Mouse (Mus musculus) layer of hippocampus, adult 8-10 months (tissue): ENCODE measurements at regions not wholly inside any gene's neighbourhood (a gene's known extent, or its start where the extent isn't known, plus 50 kb on each side); places are given as distances from the start of the nearest gene placed in this dataset.

ENCODE experiments used
- DNase-seq, 2 experiments: peaks; one replicate each; pipeline ENCODE4 v3.0.0; 2022; ENCODE audit warnings: low spot score in 2 of 2

DNA sequence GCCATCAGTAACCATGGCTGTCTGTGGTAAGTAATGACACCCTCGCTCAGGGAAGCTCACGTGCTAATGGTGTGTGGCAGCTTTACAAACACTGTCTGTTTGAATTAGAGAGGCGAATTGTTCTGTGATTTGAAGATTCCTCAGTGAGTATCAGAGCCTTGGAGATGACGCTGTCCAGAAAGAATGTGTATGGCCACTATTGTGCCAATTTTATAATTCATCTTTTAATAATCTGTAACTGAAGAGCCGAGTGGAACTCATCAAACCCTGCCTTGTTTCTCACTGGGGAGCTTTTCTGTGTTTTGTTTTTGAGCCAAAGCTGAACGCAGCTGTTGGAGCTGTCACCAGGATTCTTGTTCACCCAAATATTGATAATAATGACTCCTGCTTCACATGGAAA is 171.7 kb downstream of the Dact1 start:
- no peak for DNase-seq

DNA sequence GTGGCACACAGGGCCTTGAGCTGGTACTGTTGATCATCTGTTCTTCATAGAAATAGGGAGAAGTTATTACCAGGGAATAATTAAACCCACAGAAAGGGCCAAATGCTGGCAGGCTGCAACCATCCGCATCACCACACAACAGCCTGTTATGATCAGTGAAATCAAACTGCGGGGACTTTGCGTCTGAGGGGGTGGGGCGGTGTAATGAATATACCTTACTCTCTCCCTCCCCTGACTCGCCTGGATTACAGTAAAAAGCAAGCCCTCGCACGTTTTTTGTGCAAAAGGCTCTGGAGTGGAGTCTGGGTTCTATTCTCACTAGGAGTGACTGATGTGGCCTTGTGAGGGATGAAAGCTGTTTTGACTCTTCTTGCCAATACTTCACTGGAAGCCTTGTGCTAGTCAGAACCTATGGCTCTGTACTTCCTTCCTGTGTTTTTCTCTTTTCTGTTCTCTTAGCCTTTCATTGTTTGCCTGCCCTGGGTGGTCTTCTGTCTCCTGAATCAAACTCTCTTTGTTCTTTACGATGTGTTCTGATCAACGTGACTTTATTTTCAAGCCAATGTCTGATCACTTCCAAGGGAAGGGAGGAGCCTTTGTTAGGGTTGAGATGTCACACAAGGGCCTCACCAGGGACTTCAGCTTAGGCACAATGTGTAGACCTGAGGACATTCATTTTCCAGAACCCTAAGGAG is 172.4 kb downstream of the Dact1 start:
- peak; percentile 30 to 44 for DNase-seq

DNA sequence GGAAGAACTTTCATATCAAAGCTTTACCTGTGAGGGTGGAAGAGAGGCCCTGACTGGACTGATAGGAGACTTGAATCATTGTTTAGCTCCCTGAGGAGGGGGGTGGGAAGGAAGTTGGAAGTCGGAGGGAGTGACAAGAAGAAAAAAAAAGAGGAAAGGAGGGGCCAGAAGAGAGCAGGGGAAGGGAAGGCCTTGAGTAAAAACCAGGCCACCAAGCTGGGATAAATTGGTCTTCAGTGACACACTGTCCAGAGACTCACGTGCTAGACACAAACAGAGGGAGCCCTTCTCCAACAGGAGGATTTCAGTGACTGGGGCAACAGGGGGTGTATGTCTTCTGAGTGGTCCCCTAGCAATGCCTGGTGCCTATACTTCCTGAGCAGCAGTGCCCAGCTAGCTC is 172.9 kb downstream of the Dact1 start:
- DNase-seq: no peak

- no peak for DNase-seq
These were observed 174.0 kb downstream of the Dact1 start for GRCm38 (mm10) chr12:71483536-71484165.

- no peak for DNase-seq
These were observed 174.6 kb downstream of the Dact1 start for GRCm38 (mm10) chr12:71484286-71484685.

DNA sequence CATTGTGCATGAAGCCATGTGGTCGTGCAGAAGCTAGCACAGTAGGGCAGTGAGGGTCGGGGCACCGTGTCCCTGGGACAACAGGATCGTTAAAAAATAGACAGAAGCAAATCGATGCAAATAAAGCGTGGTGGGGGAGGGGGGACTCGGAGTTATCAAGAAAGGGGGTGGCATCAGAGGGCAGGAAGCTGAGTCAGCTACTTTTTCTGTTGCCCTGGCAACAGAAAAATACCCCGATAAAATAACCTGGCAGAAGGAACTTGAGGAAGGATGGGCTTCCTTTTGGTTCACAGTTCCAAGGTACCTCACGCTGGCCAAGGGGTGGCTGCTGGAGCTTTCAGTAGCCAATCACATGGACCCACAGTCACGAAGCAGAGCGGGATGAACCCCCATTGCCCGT is 176.4 kb downstream of the Dact1 start:
- no peak for DNase-seq

- peak in 1 of 2 experiments; percentile 27 for DNase-seq
These were observed 178.1 kb downstream of the Dact1 start for GRCm38 (mm10) chr12:71487591-71488435.

GRCm38 (mm10) chr12:71489295-71489694 is 179.6 kb downstream of the Dact1 start:
- DNase-seq: no peak

GRCm38 (mm10) chr12:71494803-71495293 is 185.2 kb downstream of the Dact1 start:
- DNase-seq: no peak

DNA sequence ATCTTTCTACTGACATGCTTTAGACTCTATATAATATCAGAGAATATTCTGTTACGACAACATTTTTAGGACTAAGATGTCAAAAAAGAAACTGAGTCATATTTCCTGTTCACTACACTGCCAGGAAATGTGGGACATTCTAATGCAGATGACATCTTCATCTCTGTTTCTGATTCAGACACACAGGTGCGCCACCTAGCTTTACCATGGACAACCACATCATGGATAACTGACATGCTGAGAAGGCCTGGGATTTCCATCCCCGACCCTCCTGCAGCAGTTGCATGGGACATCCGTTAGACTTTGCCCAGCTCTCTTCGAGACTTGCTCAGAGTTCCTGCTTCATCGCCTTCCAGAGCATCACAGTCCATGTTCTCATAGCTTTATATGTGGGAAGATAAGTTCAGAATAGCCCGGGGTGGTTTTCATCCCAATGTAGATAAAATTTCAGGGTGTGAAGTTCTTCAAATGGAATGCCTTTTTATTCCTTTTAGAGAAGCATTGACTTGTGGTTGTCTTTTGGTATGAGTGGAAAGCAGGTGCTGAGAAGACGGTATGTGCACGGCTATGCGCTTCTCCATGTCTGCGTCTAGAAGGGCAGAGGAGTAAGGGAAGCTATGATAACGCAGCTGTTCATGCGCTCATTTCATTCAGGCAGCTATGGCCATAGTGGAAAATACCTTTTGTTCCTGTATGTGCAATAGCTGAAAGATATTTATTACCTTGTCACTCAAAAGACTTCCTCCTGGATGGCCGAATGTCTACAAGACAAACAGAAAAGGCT is 188.8 kb downstream of the Dact1 start:
- DNase-seq: no peak

GRCm38 (mm10) chr12:71501299-71501810 is 191.7 kb downstream of the Dact1 start:
- no peak for DNase-seq

GRCm38 (mm10) chr12:71503265-71503664 is 193.6 kb downstream of the Dact1 start:
- DNase-seq: no peak

DNA sequence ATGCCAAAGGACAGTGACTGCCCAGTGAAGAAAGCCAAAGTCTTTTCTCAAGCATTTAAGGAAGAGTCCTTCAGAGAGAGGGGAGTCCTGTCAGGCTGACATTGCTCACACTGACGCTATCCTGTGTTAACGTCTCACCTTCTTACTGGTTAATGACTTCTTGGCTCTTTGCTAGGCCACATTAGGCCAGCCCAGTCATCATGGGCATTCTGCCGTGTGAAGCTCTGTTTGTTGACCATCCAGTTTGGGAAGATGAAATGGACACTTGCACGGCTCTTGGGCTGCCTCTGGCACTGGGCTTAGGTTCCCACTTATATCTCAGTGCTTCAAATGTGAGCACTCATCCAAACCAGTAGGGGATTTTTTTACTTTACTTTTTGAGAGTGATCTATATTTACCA is 196.5 kb downstream of the Dact1 start:
- DNase-seq: no peak

DNA sequence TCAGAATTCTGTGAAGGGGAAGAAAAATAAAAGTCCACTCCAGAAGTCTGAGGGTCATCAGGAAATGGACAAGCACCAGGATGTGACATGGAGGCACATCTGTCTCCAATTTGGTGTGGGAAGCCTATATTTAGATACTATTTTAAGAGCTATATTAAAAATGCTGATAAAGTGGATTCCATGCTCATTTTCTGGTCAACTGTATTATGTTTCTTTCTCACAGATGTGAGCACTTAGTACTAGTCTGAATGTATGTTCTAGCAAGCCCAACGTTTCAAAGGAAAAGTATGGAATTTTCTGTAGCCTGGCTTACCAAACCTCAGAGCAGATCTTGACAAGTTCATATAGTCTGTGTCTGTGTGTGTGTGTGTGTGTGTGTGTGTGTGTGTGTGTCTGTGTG is 197.0 kb downstream of the Dact1 start:
- no peak for DNase-seq

DNA sequence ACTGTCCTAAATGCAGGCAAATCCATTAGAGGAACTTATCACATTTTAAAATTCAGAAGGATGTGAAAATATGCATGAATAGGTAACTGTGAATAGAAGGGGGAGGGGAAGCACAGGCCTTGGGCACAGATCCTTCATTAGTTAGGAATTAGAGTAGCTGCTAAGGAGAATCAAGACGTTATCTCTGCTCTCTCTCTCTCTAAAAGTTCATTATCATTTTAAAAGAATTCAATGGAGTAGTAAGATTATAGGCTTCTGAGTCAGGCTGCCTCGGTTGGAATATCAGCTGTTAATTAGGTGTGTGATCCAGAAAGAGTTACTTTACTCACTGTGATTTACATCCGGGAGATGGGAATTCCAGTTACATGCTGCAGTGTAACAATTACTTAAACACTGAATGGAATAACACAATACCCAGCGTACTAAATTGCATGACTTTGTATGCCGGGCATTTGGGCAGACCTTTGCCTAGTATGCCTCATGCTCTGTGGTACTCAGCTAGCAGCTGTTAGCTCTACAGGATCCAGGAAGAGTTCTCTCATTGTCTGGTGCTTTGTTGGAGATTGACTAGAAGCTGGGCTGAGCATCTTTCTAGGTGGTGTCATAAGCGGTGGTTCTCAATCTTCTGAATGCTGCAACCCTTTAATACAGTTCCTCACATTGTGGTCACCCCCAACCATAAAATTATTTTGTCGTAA is 203.4 kb downstream of the Dact1 start:
- DNase-seq: no peak

GRCm38 (mm10) chr12:71519520-71519919 is 209.8 kb downstream of the Dact1 start:
- DNase-seq: no peak

GRCm38 (mm10) chr12:71521936-71522335 is 212.3 kb downstream of the Dact1 start:
- DNase-seq: no peak

- no peak for DNase-seq
These were observed 212.8 kb downstream of the Dact1 start for GRCm38 (mm10) chr12:71522451-71522850.

DNA sequence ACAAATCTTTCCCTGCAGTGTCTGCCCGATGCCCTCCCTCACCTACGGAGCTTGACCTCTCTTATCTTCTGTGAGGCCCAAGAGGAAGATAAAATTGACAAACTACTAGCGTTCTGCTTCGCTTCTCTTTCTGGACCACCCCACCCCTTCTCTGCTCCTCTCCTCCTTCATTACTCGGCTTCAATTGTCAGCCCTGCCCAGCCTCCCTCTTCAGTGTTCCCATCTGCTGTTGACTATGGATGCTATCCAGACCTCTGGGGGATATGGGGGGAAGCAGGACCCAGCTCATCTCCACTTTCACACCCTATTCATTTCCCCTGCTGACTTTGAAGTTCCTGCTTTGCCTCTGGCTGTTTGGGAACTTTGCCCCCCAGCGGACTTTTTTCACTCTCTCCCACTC is 214.5 kb downstream of the Dact1 start:
- DNase-seq: no peak

DNA sequence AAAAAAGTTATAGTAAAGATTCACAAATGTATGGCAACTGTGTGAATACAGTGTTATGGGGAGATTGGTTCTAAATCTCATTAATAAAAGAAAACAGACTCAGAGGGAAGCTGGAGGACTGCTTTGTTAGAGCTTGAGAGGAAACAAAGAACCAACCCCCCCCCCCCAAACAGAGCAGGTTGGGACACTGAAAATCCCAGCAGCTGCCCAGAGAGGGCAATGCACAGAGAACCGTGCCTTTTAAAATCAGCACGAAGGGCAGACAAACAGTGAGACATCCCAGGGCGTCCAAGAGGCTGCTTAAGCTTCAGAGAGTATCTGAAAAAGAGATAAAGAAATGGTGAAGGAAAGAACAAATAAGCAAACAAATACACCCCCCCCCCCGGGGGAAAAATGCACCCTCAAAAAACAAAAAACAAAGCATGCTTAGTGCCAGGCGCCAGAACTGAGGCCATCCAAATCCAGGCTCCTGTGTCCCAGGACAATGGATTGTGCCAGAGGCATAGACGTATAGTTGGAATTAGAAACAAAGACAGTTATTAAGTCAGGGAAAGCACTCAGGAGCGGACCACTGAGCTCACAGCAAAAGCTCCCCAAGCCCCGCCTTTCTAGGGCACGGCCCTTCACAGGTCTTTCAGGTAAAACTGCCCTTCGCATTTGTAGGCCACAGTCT is 215.7 kb downstream of the Dact1 start:
- DNase-seq: no peak
